Mouse (Mus musculus) neural tube, embryonic 14.5 days (tissue): ENCODE results near the gene Prrx1. TPM values are rescaled to one million over a fixed set of nuclear protein-coding genes. Genes with fewer than 3 reads are reported as not detected.

Source experiments
- ATAC-seq: fragments of 200-750 bp; cut with Nextera tagmentation; 2 replicates; pipeline ENCODE4 v1.8.0; 2017; ENCODE audit warnings: low read depth, mild to moderate bottlenecking, moderate TSS enrichment, moderate library complexity
- H3K27ac ChIP-seq: fragments of 300-500 bp; sonication (generic); 2 replicates; pipeline ENCODE4 v1.5.1; 2014; ENCODE audit warnings: low read depth, mild to moderate bottlenecking, control low read depth, low read length, moderate library complexity, mixed read lengths
- H3K27me3 ChIP-seq: fragments of 300-500 bp; sonication (generic); 2 replicates; pipeline ENCODE4 v1.6.1; 2014; ENCODE audit warnings: low read length; ENCODE audit not compliant: control insufficient read depth, insufficient read depth
- H3K36me3 ChIP-seq: fragments of 300-500 bp; sonication (generic); 2 replicates; pipeline ENCODE4 v1.6.1; 2014; ENCODE audit warnings: low read length, mixed read lengths; ENCODE audit not compliant: control insufficient read depth, insufficient read depth
- H3K4me1 ChIP-seq: fragments of 300-500 bp; sonication (generic); 2 replicates; pipeline ENCODE4 v1.6.1; 2014; ENCODE audit warnings: low read length; ENCODE audit not compliant: control insufficient read depth, insufficient read depth
- H3K4me2 ChIP-seq: fragments of 300-500 bp; sonication (generic); 2 replicates; pipeline ENCODE4 v1.6.1; 2014; ENCODE audit warnings: mild to moderate bottlenecking, low read depth, low read length, control low read depth
- H3K4me3 ChIP-seq: fragments of 300-500 bp; sonication (generic); 2 replicates; pipeline ENCODE4 v1.5.1; 2014; ENCODE audit warnings: low read depth, low read length, control low read depth, mixed read lengths
- H3K9ac ChIP-seq: fragments of 300-500 bp; sonication (generic); replicated peaks from 2 replicates; pipeline ENCODE4 v1.6.1; 2014; ENCODE audit warnings: low read depth, mild to moderate bottlenecking, control low read depth, low read length, mixed read lengths
- H3K9me3 ChIP-seq: fragments of 300-500 bp; sonication (generic); 2 replicates; pipeline ENCODE4 v1.6.1; 2016; ENCODE audit warnings: low read length; ENCODE audit not compliant: control insufficient read depth
- WGBS: fragments of 180-500 bp; shearing (Covaris S2); extraction: QIAGEN DNeasy Blood & Tissue Kit; methylation state at CpG from one replicate; pipeline ENCODE4 v1.1.7; 2014; 5-methylcytosine and 5-hydroxymethylcytosine counted together
- polyA plus RNA-seq: library from polyadenylated mRNA; unstranded; fragments of >200 nt; fragmentation: Nextera tagmentation; extraction: Ambion mirVana; gene quantifications from 2 replicates; pipeline ENCODE4 v1.2.1, GENCODE M21; 2014

The Prrx1 gene
- polyA plus RNA-seq, 1 experiment from 2014 or later = 0.78 TPM

GRCm38 (mm10) chr1:163314829-163315301 lies 1.4 kb upstream of the Prrx1 start:
- no peaks in the 10 kb centered on the region for H3K36me3 ChIP-seq
- peak overlapping the region; percentile 37; the same call in 1 of the 2 replicates for H3K4me2 ChIP-seq
- peaks cover 13% of the 10 kb centered on the region; the same call in 1 of the 2 replicates for H3K4me1 ChIP-seq
- no peaks in the 10 kb centered on the region for H3K9me3 ChIP-seq
- peaks cover 29% of the 10 kb centered on the region for H3K27me3 ChIP-seq
- peak; percentile 15; the same call in 1 of the 2 replicates for ATAC-seq
- H3K4me3 ChIP-seq = no peak overlapping the region
- no peak overlapping the region for H3K9ac ChIP-seq
- H3K27ac ChIP-seq = no peak overlapping the region
- WGBS = under 1% methylated on average over 23 of the region's 23 CpGs

- Histone ChIP-seq H3K9me3 (no peaks in the 10 kb centered on the region), H3K27me3 (peaks cover 35% of the 10 kb centered on the region), H3K4me3 (peak overlapping the region; percentile 20), H3K27ac (no peak overlapping the region), H3K9ac (no peak overlapping the region), H3K4me1 (peaks cover 13% of the 10 kb centered on the region; the same call in 1 of the 2 replicates), H3K36me3 (no peaks in the 10 kb centered on the region), H3K4me2 (peak overlapping the region; percentile 54)
- WGBS = under 1% methylated on average over 21 of the region's 21 CpGs
- peak; percentile 31; the same call in 1 of the 2 replicates for ATAC-seq
Observed at GRCm38 (mm10) chr1:163313921-163314725, 613 bp upstream of the Prrx1 start.

GRCm38 (mm10) chr1:163311861-163312811 lies 1.4 kb downstream of the Prrx1 start:
- Histone ChIP-seq H3K4me3 (peak overlapping the region; percentile 32), H3K27me3 (peaks cover 45% of the 10 kb centered on the region)
- WGBS = under 1% methylated on average over 59 of the region's 59 CpGs

GRCm38 (mm10) chr1:163311006-163311836 lies 2.3 kb downstream of the Prrx1 start:
- no peaks in the 10 kb centered on the region for H3K36me3 ChIP-seq
- peak overlapping the region; percentile 32; the same call in 1 of the 2 replicates for H3K4me3 ChIP-seq
- H3K4me1 ChIP-seq = peaks cover 18% of the 10 kb centered on the region; the same call in 1 of the 2 replicates
- peak overlapping the region; percentile 54 for H3K4me2 ChIP-seq
- no peaks in the 10 kb centered on the region for H3K9me3 ChIP-seq
- ATAC-seq = no peak
- peaks cover 48% of the 10 kb centered on the region for H3K27me3 ChIP-seq
- peak overlapping the region; percentile 41 for H3K9ac ChIP-seq
- no peak overlapping the region for H3K27ac ChIP-seq
- 8% methylated on average over 13 of the region's 13 CpGs for WGBS

More at GRCm38 (mm10) chr1:163311861-163312811, 1.4 kb downstream of the Prrx1 start:
- Histone ChIP-seq H3K27ac (no peak overlapping the region), H3K4me1 (peaks cover 18% of the 10 kb centered on the region; the same call in 1 of the 2 replicates), H3K36me3 (no peaks in the 10 kb centered on the region), H3K9me3 (no peaks in the 10 kb centered on the region), H3K9ac (peak overlapping the region; percentile 41), H3K4me2 (peak overlapping the region; percentile 54)
- peak; percentile 35 for ATAC-seq

- ATAC-seq = no peak
Observed at GRCm38 (mm10) chr1:163310023-163310754, 3.3 kb downstream of the Prrx1 start.

GRCm38 (mm10) chr1:163309466-163309865 lies 4.0 kb downstream of the Prrx1 start:
- Histone ChIP-seq H3K4me1 (peaks cover 18% of the 10 kb centered on the region; the same call in 1 of the 2 replicates), H3K9ac (no peak overlapping the region), H3K27me3 (peaks cover 44% of the 10 kb centered on the region), H3K4me3 (no peak overlapping the region), H3K4me2 (no peak overlapping the region), H3K36me3 (no peaks in the 10 kb centered on the region), H3K9me3 (no peaks in the 10 kb centered on the region), H3K27ac (no peak overlapping the region)
- ATAC-seq = no peak
- WGBS = 6% methylated on average over 2 of the region's 2 CpGs

More at GRCm38 (mm10) chr1:163310023-163310754, 3.3 kb downstream of the Prrx1 start:
- Histone ChIP-seq H3K9me3 (no peaks in the 10 kb centered on the region), H3K9ac (no peak overlapping the region), H3K36me3 (no peaks in the 10 kb centered on the region), H3K27me3 (peaks cover 44% of the 10 kb centered on the region), H3K27ac (no peak overlapping the region), H3K4me3 (no peak overlapping the region), H3K4me1 (peaks cover 18% of the 10 kb centered on the region; the same call in 1 of the 2 replicates), H3K4me2 (peak overlapping the region; percentile 19; the same call in 1 of the 2 replicates)
- WGBS = 7% methylated on average over 8 of the region's 8 CpGs

GRCm38 (mm10) chr1:163308631-163309030 lies 4.9 kb downstream of the Prrx1 start:
- H3K27me3 ChIP-seq = peaks cover 44% of the 10 kb centered on the region
- no peak overlapping the region for H3K27ac ChIP-seq
- H3K4me3 ChIP-seq = peak overlapping the region; percentile 10; the same call in 1 of the 2 replicates
- peaks cover 18% of the 10 kb centered on the region; the same call in 1 of the 2 replicates for H3K4me1 ChIP-seq
- H3K4me2 ChIP-seq = peak overlapping the region; percentile 41
- no peaks in the 10 kb centered on the region for H3K36me3 ChIP-seq
- 2% methylated on average over 24 of the region's 24 CpGs for WGBS
- no peak overlapping the region for H3K9ac ChIP-seq
- ATAC-seq = peak; percentile 39; the same call in 1 of the 2 replicates
- H3K9me3 ChIP-seq = no peaks in the 10 kb centered on the region
